Mouse (Mus musculus) hindbrain, embryonic 13.5 days (tissue): ENCODE results near the gene Lmbr1l. TPM values are rescaled to one million over a fixed set of nuclear protein-coding genes. Genes with fewer than 3 reads are reported as not detected.

Source experiments
- ATAC-seq: fragments of 200-750 bp; cut with Nextera tagmentation; 2 replicates; pipeline ENCODE4 v1.8.0; 2017; ENCODE audit warnings: moderate TSS enrichment; ENCODE audit not compliant: low FRiP score
- H3K27ac ChIP-seq: fragments of 300-500 bp; sonication (generic); 2 replicates; pipeline ENCODE4 v1.5.1; 2015; ENCODE audit warnings: inconsistent platforms, mild to moderate bottlenecking, moderate library complexity
- H3K27me3 ChIP-seq: fragments of 300-500 bp; sonication (generic); 2 replicates; pipeline ENCODE4 v1.6.1; 2015; ENCODE audit warnings: mild to moderate bottlenecking, inconsistent platforms
- H3K36me3 ChIP-seq: fragments of 300-500 bp; sonication (generic); 2 replicates; pipeline ENCODE4 v1.6.1; 2015; ENCODE audit warnings: mild to moderate bottlenecking, inconsistent platforms
- H3K4me1 ChIP-seq: fragments of 300-500 bp; sonication (generic); replicated peaks from 2 replicates; pipeline ENCODE4 v1.6.1; 2015; ENCODE audit warnings: inconsistent platforms
- H3K4me2 ChIP-seq: fragments of 300-500 bp; sonication (generic); 2 replicates; pipeline ENCODE4 v1.6.1; 2015; ENCODE audit warnings: inconsistent platforms, mild to moderate bottlenecking, moderate library complexity
- H3K4me3 ChIP-seq: fragments of 300-500 bp; sonication (generic); 2 replicates; pipeline ENCODE4 v1.5.1; 2015; ENCODE audit warnings: mild to moderate bottlenecking, inconsistent platforms
- H3K9ac ChIP-seq: fragments of 300-500 bp; sonication (generic); 2 replicates; pipeline ENCODE4 v1.6.1; 2015; ENCODE audit warnings: mild to moderate bottlenecking, inconsistent platforms
- H3K9me3 ChIP-seq: fragments of 300-500 bp; sonication (generic); 2 replicates; pipeline ENCODE4 v1.6.1; 2016; ENCODE audit warnings: inconsistent platforms
- WGBS: fragments of 180-500 bp; shearing (Covaris S2); methylation state at CpG from one replicate; pipeline ENCODE4 v1.1.7; 2015; 5-methylcytosine and 5-hydroxymethylcytosine counted together
- polyA plus RNA-seq: library from polyadenylated mRNA; unstranded; fragments of >200 nt; fragmentation: Nextera tagmentation; extraction: Ambion mirVana; gene quantifications from 2 replicates; pipeline ENCODE4 v1.2.1, GENCODE M21; 2015

Gene Lmbr1l
- polyA plus RNA-seq, 1 experiment from 2014 or later, result 38.3 TPM

DNA sequence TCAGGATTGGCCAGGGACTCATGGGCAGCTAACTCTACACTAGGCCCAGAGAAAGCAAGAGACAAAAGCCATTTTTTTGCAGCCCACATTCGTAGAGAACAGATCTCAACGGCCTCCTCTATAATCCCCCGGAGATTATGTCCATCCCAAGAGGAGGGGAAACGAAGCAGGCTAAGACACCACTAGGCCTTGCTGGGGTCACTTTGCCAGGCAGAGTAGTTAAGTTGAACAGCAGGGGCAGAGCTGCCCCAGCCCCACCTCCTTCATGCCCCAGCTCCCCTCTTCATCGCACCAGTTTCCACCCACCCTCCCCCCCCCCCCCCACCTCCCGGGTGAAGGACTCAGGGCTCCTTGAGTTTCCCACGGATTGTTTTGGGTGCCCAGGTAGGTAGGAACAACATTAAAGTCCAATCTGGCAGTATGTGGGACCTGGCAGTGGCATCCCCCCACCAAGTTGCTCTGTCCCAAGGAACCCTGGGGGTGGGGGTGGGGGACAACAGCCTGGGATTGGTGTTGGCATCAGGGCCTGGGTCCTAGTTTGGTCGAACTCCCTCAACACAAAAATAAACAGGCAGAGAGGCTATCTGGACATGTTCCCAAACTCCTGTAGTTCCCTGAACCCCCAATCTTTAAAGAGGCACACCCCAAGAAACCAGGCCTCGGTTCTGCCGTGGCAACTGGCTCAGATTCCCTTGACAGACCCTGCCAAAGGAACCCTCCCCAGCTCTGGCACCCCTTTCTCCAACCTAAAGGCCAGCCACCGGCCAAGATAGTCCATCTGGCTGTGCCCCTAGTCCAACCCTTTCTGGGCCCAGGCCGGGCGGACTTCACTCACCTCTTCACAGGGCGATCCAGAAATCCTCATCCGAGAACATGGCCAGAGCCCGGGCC is 47.6 kb downstream of the Lmbr1l start:
- ATAC-seq, result no peak
- WGBS, result under 1% methylated on average over 16 of the region's 16 CpGs
- peak overlapping the region; percentile 99 for H3K27ac ChIP-seq
- H3K9ac ChIP-seq, result peak overlapping the region; percentile 99
- H3K9me3 ChIP-seq, result no peaks in the 10 kb centered on the region
- peak overlapping the region; percentile 100 for H3K4me3 ChIP-seq
- H3K27me3 ChIP-seq, result no peaks in the 10 kb centered on the region
- peaks cover 51% of the 10 kb centered on the region for H3K4me1 ChIP-seq
- H3K4me2 ChIP-seq, result peak overlapping the region; percentile 100
- peaks cover 13% of the 10 kb centered on the region for H3K36me3 ChIP-seq

DNA sequence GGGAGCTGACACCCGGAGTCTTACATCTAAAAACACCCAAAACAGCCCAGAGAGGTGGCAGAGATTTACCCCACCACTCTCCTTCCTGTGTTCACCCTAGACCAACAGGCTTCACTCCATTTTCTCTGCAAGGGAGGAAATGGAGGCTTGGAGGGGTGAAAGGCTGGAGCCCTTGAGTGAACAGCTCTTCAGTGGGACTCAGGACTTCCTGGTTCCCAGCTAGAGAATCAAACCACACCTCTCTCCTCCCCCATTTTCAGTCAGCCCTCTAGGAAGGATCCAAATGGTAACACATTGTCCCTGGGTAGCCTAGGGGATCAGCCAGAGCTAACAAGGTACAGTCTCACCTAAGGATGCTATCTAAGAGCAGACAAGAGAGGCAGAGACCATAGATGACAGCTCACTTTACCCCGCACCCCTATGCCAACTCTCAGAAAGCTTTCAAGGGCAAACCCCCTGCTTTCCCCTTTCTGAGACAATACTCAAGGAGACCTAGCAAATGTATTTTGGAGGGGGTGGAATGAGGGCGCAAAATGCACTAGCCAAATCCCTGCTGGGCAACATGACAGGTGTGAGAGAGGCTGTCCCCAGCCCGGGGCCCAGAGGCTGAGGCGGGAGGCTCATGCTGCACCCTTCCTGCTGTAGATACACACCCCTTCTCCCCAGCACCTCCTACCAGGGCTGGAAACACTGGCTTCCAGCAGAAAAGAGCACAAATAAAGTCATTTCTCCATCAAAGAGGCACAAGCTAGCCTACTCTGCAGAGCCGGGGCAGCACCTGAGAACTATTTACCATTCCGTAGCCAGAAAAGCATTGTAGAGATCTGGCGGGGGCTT is 48.5 kb downstream of the Lmbr1l start:
- WGBS, result 9% methylated on average over 8 of the region's 8 CpGs
- Histone ChIP-seq H3K9me3 (no peaks in the 10 kb centered on the region), H3K27me3 (no peaks in the 10 kb centered on the region), H3K4me3 (peak overlapping the region; percentile 100), H3K27ac (peak overlapping the region; percentile 99; the same call in 1 of the 2 replicates), H3K36me3 (peaks cover 22% of the 10 kb centered on the region), H3K4me1 (peaks cover 51% of the 10 kb centered on the region), H3K4me2 (peak overlapping the region; percentile 100), H3K9ac (peak overlapping the region; percentile 99)
- ATAC-seq, result no peak

DNA sequence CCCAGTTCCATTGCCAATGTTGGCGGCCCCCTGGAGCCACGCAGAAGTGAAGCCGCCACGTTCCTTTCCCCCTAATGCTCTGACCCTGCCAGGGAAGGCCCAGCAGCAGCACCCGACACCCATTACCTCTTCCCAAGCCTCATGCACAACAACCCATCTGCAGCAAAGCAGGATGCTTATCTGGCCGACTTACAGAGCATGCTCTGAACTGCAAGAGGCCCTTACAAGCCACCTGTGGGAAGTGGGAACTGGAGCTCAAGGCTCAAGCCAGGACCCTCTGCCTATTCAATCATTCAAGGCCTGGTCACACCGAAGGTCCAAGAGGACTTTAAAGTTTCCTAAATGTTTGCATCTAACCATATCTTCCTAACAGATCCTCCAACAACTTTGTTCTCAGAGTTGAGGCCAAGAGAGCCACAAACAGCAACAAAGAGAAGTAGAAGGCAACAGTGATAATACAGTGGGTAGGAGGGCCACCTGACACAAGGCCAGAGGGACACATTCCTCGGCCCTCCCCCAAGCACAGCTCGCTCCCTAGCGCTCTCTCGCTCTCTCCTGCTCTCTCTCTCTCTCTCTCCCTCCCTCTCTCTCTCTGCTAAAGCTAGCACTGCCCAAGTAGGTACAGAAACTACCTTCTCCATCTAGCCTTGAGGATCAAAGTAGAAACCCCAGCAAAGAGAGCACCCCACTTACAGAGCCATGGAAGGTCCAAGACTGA is 49.5 kb downstream of the Lmbr1l start:
- peak overlapping the region; percentile 99 for H3K9ac ChIP-seq
- ATAC-seq, result no peak
- H3K36me3 ChIP-seq, result peaks cover 32% of the 10 kb centered on the region
- peaks cover 51% of the 10 kb centered on the region for H3K4me1 ChIP-seq
- peak overlapping the region; percentile 10; the same call in 1 of the 2 replicates for H3K27ac ChIP-seq
- H3K4me2 ChIP-seq, result peak overlapping the region; percentile 100
- WGBS, result 46% methylated on average over 11 of the region's 11 CpGs
- peak overlapping the region; percentile 100 for H3K4me3 ChIP-seq
- no peaks in the 10 kb centered on the region for H3K27me3 ChIP-seq
- no peaks in the 10 kb centered on the region for H3K9me3 ChIP-seq

DNA sequence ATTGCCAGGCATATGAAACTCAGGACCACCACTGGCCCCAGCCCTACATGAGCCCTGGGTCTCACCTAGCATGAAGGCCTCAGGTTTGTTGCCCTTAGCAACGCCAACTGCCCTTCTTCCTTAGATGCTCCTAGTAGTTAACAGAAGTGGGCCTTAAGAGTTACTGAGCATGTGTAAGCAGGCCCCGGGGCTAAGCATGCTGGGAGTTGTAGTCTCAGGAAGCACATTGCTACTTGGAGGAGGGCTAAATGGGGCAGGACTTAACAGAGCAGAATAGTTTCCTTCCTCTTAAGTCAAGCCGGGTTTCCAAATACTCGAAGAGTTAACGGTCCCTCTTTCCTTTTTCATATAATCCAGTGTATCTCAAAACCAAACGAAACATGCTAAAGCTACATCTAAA is 50.7 kb downstream of the Lmbr1l start:
- Histone ChIP-seq H3K36me3 (peaks cover 44% of the 10 kb centered on the region), H3K27me3 (no peaks in the 10 kb centered on the region), H3K4me2 (peak overlapping the region; percentile 100), H3K9ac (peak overlapping the region; percentile 99; the same call in 1 of the 2 replicates), H3K4me3 (peak overlapping the region; percentile 100; the same call in 1 of the 2 replicates), H3K27ac (no peak overlapping the region), H3K4me1 (peaks cover 44% of the 10 kb centered on the region), H3K9me3 (no peaks in the 10 kb centered on the region)
- ATAC-seq, result no peak
- WGBS, result 80% methylated on average over 6 of the region's 6 CpGs

DNA sequence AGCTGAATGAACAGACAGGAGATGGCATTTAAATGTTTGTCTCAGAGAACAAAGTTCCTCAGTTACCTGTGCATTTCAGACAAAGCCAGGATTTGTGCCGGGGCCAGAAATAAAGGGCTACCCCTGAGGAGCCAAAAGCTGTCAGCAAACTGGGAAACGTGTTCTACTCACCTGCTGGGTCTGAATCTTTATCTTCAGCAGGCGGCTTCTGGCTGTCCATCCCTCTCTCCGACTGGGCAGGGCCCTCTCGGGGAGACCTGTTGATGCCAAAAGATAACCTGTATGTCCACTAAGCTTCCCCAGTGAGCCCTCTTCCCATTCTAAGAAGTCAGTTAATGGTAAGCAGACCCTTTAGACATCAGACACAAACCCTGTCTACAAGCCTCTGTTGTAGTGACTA is 51.5 kb downstream of the Lmbr1l start:
- Histone ChIP-seq H3K4me3 (no peak overlapping the region), H3K9me3 (no peaks in the 10 kb centered on the region), H3K27ac (no peak overlapping the region), H3K4me1 (peaks cover 44% of the 10 kb centered on the region), H3K36me3 (peaks cover 52% of the 10 kb centered on the region), H3K27me3 (no peaks in the 10 kb centered on the region), H3K9ac (no peak overlapping the region), H3K4me2 (no peak overlapping the region)
- 95% methylated on average over 5 of the region's 5 CpGs for WGBS
- no peak for ATAC-seq

DNA sequence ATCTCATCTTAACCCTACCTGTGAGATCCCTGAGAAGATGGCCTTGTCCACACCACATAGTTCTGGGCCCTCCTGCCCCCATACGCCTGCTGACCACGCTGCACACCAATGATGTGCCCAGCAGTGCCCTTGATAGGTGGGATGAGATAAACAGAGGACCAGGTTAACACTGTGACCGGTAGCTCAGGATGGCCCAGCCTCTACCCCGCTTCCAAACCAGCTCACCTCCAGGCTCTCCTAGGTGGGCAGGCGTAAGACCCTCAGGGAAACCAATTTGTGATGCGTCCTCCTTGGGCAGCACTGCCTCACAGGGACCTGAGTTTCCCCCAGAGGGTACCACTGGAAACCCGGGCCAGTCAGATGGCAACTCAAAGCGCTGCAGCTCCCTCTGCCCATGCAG is 52.3 kb downstream of the Lmbr1l start:
- Histone ChIP-seq H3K4me1 (peaks cover 44% of the 10 kb centered on the region), H3K36me3 (peaks cover 60% of the 10 kb centered on the region), H3K4me3 (no peak overlapping the region), H3K4me2 (no peak overlapping the region), H3K9ac (no peak overlapping the region), H3K9me3 (no peaks in the 10 kb centered on the region), H3K27ac (no peak overlapping the region), H3K27me3 (no peaks in the 10 kb centered on the region)
- WGBS, result 97% methylated on average over 8 of the region's 8 CpGs
- no peak for ATAC-seq

DNA sequence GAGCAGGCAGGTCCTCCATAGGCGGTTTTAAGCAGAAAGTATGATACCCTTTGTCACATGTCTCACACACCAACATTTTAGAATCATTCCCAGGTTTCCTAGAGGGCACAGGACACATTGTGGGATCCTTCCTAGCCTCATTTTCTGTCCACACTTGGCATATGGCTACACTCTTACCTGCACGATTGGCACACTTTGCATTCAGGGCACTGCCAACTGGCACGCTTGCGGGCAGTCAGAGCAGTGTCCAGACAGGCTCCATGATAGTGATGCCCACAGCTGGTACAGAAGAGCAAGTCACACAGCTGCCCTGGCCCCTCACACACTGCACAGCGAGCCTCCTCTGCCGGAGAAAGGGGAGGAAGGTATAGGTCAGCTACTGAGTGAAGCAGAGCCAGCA is 53.1 kb downstream of the Lmbr1l start:
- H3K27ac ChIP-seq, result no peak overlapping the region
- H3K4me2 ChIP-seq, result no peak overlapping the region
- no peak overlapping the region for H3K9ac ChIP-seq
- no peak overlapping the region for H3K4me3 ChIP-seq
- peaks cover 68% of the 10 kb centered on the region for H3K36me3 ChIP-seq
- 95% methylated on average over 6 of the region's 6 CpGs for WGBS
- ATAC-seq, result no peak
- H3K27me3 ChIP-seq, result no peaks in the 10 kb centered on the region
- peaks cover 36% of the 10 kb centered on the region for H3K4me1 ChIP-seq
- H3K9me3 ChIP-seq, result no peaks in the 10 kb centered on the region

DNA sequence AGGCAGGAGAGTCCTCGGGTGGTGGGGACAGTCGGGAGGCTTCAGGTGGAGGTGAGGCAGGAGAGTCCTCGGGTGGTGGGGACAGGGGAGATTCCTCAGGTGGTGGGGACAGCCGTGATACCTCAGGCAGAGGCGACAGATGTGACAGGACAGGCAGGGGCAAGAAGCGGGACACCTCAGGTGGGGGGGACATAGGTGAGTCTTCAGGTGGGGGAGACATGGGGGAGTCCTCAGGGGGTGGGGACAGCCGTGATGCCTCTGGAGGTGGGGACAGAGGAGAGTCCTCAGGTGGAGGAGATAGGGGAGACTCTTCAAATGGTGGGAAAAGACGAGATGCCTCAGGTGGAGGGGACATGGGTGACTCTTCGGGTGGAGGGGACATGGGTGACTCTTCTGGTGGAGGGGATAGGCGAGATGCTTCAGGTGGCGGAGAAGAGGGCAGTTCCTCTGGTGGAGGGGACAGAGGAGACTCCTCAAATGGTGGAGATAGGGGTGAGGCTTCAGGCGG is 54.5 kb downstream of the Lmbr1l start:
- H3K27me3 ChIP-seq, result no peaks in the 10 kb centered on the region
- no peak overlapping the region for H3K27ac ChIP-seq
- no peaks in the 10 kb centered on the region for H3K9me3 ChIP-seq
- H3K36me3 ChIP-seq, result peaks cover 82% of the 10 kb centered on the region
- ATAC-seq, result no peak
- WGBS, result 91% methylated on average over 12 of the region's 12 CpGs
- H3K4me3 ChIP-seq, result no peak overlapping the region
- H3K4me1 ChIP-seq, result peaks cover 22% of the 10 kb centered on the region
- H3K4me2 ChIP-seq, result no peak overlapping the region
- no peak overlapping the region for H3K9ac ChIP-seq

DNA sequence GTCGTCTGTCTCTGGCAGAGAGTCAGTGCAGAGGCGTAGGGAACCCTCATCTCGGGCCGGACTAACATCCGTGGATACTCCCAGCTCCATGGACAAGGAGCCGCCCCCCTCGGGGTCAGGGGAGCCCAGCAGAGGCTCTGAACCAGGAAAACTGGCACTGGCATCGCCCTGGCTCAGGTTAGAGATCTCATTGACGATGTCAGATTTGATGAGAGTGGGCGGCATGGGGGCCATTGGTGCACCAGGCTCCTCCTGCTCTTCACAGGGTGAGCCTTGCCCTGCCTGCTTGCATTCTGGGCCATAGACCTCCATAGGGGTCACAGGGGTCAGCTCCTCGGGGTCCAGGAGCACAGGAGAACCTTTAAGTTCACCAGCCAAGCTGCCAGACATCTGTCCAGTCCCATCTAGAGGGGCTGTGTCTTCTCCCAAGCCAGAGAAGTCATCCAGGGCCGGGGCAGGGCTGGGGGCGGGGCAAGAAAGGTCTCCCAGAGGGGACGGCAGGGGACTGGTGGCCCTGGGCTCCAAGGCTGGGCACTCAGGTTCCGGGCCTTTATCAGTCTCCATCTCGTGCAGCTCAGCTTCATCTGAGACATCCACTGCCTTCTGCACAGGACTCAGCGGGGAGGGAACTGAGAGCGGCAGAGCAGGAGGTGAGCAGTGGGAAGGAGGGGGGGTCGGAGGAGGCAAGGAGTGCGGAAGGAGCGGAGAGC is 56.2 kb downstream of the Lmbr1l start:
- ATAC-seq, result no peak
- Histone ChIP-seq H3K36me3 (peaks cover 99% of the 10 kb centered on the region), H3K4me1 (peaks cover 5% of the 10 kb centered on the region), H3K4me2 (no peak overlapping the region), H3K9ac (no peak overlapping the region), H3K27ac (no peak overlapping the region), H3K4me3 (no peak overlapping the region), H3K9me3 (no peaks in the 10 kb centered on the region), H3K27me3 (no peaks in the 10 kb centered on the region)
- WGBS, result 90% methylated on average over 21 of the region's 21 CpGs

DNA sequence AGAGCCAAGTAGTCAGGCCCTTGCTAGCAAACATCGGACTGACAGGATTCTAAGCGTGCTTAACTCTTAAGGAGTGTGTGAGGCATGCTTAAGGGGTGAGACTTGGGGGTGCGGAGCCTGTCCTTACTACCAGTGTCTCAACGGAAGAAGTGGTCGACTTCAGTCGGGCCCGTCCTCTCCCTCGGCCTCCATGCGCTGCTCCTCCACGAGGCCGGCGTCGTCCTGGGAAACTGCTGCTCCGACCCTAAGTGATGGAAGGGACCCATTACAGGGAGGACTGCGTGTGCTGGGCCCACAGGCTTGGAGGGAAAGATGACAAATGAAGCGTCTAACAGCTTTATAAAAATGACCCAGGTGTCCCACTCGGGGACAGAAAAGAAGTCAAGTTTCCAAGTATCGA is 57.1 kb downstream of the Lmbr1l start:
- Histone ChIP-seq H3K4me3 (no peak overlapping the region), H3K36me3 (peaks cover 100% of the 10 kb centered on the region), H3K4me2 (no peak overlapping the region), H3K27ac (no peak overlapping the region), H3K9ac (no peak overlapping the region), H3K9me3 (no peaks in the 10 kb centered on the region), H3K27me3 (no peaks in the 10 kb centered on the region), H3K4me1 (no peaks in the 10 kb centered on the region)
- WGBS, result 96% methylated on average over 18 of the region's 18 CpGs
- ATAC-seq, result no peak

DNA sequence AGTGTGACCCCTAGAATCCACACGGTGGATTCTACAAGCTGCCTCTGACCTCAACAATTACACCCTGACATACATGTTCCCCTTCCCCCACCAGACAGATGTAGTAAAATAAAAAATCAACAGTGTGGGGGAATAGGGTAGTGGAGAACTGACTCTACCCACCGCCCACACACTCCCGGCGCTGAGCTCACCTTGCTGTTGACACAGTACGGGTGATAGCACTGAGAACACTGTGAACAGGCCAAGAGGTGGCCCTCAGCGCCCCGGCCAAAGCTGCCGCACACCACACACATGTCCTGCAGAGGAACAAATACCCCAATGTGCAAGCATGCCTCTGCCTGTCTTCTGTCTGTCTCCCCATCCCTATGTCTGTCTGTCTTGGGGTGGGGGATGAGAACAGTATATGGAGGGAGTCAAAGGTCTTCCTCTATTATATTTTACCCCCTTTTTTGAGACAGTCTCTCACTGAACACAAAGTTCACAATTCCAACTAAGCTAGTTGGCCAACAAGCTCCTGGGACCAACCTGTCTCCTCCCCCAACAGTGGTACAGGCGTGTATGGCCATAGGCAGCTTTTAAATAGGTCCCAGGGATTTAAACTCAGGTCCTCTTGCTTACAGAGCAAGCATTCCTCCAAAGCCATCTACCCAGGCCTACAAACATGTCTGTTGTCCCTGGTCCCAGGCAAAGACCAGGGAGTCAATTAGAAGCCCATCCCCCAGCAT is 58.5 kb downstream of the Lmbr1l start:
- Histone ChIP-seq H3K9me3 (no peaks in the 10 kb centered on the region), H3K9ac (no peak overlapping the region), H3K27ac (no peak overlapping the region), H3K27me3 (no peaks in the 10 kb centered on the region), H3K4me2 (no peak overlapping the region), H3K4me3 (no peak overlapping the region), H3K36me3 (peaks cover 100% of the 10 kb centered on the region), H3K4me1 (no peaks in the 10 kb centered on the region)
- WGBS, result 84% methylated on average over 9 of the region's 9 CpGs
- no peak for ATAC-seq
